Mouse (Mus musculus) spleen, adult 2 months (tissue): ENCODE measurements around the gene Dppa4. TPM values are rescaled to one million over a fixed set of nuclear protein-coding genes. Genes with fewer than 3 reads are reported as not detected.

Experiments used
- DNase-seq, 2 experiments: peaks; one replicate each; pipeline versions ENCODE4 v3.0.0 to v3.0.0-alpha.2; 2012 to 2021; ENCODE audit warnings: low spot score in 2 of 2, low read depth in 1 of 2
- H3K27ac ChIP-seq: fragments of 200-500 bp; 2 replicates; pipeline ENCODE4 v1.5.1; 2012; ENCODE audit warnings: low read length, inconsistent platforms; ENCODE audit not compliant: insufficient read depth
- H3K27me3 ChIP-seq: fragments of 200-500 bp; 2 replicates; pipeline ENCODE4 v1.6.1; 2012; ENCODE audit warnings: mild to moderate bottlenecking, moderate library complexity, low read length, inconsistent platforms; ENCODE audit not compliant: control insufficient read depth, insufficient read depth
- H3K36me3 ChIP-seq: fragments of 200-500 bp; 2 replicates; pipeline ENCODE4 v1.6.1; 2012; ENCODE audit warnings: mild to moderate bottlenecking, low read length, inconsistent platforms; ENCODE audit not compliant: control insufficient read depth, insufficient read depth
- H3K4me1 ChIP-seq: fragments of 200-500 bp; 2 replicates; pipeline ENCODE4 v1.6.1; 2011; ENCODE audit warnings: inconsistent platforms; ENCODE audit not compliant: control insufficient read depth, insufficient read depth, insufficient read length
- H3K4me3 ChIP-seq: fragments of 200-500 bp; 2 replicates; pipeline ENCODE4 v1.5.1; 2011; ENCODE audit warnings: mild to moderate bottlenecking, inconsistent platforms; ENCODE audit not compliant: insufficient read depth, insufficient read length; ENCODE audit errors: extremely low read depth
- CTCF ChIP-seq: fragments of 200-500 bp; IDR thresholded peaks from 2 replicates; pipeline ENCODE4 v1.5.1; 2011; ENCODE audit warnings: mild to moderate bottlenecking, inconsistent platforms; ENCODE audit not compliant: insufficient read depth, insufficient read length, insufficient replicate concordance; ENCODE audit errors: extremely low read depth
- POLR2A ChIP-seq: fragments of 200-500 bp; IDR thresholded peaks from 2 replicates; pipeline ENCODE4 v1.6.1; 2011; ENCODE audit warnings: low read depth, low read length, inconsistent platforms
- WGBS: fragments of 180-500 bp; shearing (Covaris S2); methylation state at CpG from one replicate; pipeline ENCODE4 v1.1.7; 2018; 5-methylcytosine and 5-hydroxymethylcytosine counted together
- polyA plus RNA-seq: library from polyadenylated mRNA; depleted of rRNA; stranded (reverse); fragments of >200 nt; gene quantifications from 2 replicates; pipeline ENCODE4 v1.2.3, GENCODE M21; 2012

Gene Dppa4
- polyA plus RNA-seq, 1 experiment, result not detected

DNA sequence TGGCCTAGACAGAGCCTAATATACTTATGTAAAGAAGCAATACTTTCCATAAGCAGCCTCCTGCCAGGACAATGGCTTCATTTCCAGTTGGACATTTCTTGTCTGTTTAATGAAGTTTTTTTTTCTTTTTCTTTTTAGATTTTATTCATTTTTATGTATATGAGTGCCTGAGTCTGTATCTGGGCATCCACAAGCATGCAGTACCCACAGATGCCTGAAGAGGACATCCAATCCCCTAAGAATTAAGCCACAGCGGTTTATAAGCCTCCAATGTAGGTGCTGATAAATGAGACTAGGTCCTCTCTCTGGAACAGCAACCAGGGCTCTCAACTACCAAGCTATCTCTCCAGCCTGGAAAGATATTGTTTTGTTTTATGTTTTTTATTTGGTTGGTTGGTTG, 20.6 kb upstream of the Dppa4 start:
- no peak for DNase-seq
- no peak for TF ChIP-seq POLR2A
- no peaks in the 10 kb centered on the region for H3K36me3 ChIP-seq
- no peaks in the 10 kb centered on the region for H3K4me1 ChIP-seq
- no peak overlapping the region for H3K27ac ChIP-seq
- WGBS, result 86% methylated on average over 1 of the region's 1 CpGs
- no peak overlapping the region for H3K4me3 ChIP-seq
- no peaks in the 10 kb centered on the region for H3K27me3 ChIP-seq

- WGBS, result 83% methylated on average over 4 of the region's 4 CpGs
These were observed 17.7 kb upstream of the Dppa4 start for GRCm38 (mm10) chr16:48265856-48266255.

DNA sequence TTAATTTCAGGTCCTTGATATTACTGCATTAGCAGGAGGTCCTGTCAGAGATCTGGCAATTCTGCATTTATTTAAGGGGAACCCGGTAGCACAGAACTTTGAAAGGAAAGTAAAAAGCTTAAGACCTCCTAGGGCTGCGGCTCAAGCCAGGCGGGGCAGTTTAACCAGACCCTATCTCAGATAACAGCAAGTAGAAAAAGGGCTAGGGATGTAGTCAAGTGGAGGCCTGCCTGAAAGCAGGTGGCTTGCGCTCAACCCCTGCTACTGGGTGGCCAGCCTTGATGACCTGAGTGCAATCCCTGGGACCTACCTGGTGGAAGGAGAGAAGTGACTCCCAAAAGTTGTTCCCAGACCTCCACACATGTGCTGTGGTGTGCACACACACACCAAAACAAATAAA, 6.6 kb upstream of the Dppa4 start:
- Histone ChIP-seq H3K27ac (no peak overlapping the region), H3K27me3 (no peaks in the 10 kb centered on the region), H3K4me3 (no peak overlapping the region), H3K4me1 (no peaks in the 10 kb centered on the region), H3K36me3 (no peaks in the 10 kb centered on the region)
- 90% methylated on average over 4 of the region's 4 CpGs for WGBS
- DNase-seq, result no peak
- no peak for TF ChIP-seq CTCF

More at GRCm38 (mm10) chr16:48265856-48266255, 17.7 kb upstream of the Dppa4 start:
- no peak for DNase-seq
- Histone ChIP-seq H3K36me3 (no peaks in the 10 kb centered on the region), H3K4me3 (no peak overlapping the region), H3K27ac (no peak overlapping the region), H3K4me1 (no peaks in the 10 kb centered on the region), H3K27me3 (no peaks in the 10 kb centered on the region)
- no peak for TF ChIP-seq CTCF
- TF ChIP-seq POLR2A, result no peak

DNA sequence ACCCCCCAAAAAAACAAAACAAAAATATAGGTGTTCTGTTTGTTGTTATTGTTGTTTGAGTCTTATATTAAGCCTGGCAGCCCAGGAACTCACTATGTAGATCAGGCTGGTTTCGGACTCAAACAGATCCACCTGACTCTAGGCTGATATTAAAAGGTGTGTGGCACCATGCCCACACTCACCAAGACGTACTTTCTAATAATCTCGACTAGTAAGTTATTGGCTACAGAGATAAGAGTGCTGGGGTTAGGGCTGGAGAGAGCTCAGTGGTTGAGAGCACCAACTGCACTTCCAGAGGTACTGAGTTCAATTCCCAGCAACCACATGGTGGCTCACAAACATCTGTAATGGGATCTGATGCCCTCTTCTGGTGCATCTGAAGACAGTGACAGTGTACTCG, 2.6 kb upstream of the Dppa4 start:
- TF ChIP-seq POLR2A (no peak), CTCF (no peak)
- WGBS, result 88% methylated on average over 4 of the region's 4 CpGs

DNA sequence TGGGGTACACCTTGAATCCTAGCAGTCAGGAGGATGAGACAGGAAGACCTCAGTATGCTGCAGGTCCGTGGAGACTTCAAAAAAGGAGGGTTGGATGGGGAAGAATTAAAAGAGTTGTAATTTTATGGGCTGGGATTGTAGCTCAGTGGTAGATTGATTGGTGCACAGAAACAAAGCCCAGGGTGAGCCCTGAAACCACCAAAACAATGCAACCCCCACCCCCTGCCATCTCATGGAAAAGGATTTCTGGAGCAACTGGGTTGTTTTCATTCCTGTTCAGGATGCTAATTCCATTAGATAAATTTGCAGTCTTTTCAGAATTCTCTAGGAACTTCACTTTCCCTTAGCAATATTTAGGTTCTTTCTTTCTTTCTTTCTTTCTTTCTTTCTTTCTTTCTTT, 732 bp upstream of the Dppa4 start:
- no peaks in the 10 kb centered on the region for H3K27me3 ChIP-seq
- DNase-seq, result no peak
- no peaks in the 10 kb centered on the region for H3K4me1 ChIP-seq
- H3K27ac ChIP-seq, result no peak overlapping the region
- no peak overlapping the region for H3K4me3 ChIP-seq
- H3K36me3 ChIP-seq, result no peaks in the 10 kb centered on the region
- 76% methylated on average over 1 of the region's 1 CpGs for WGBS
- TF ChIP-seq POLR2A (no peak), CTCF (no peak)

More for the DNA sequence above, 2.6 kb upstream of the Dppa4 start:
- Histone ChIP-seq H3K36me3 (no peaks in the 10 kb centered on the region), H3K4me1 (no peaks in the 10 kb centered on the region), H3K27ac (no peak overlapping the region), H3K4me3 (no peak overlapping the region), H3K27me3 (no peaks in the 10 kb centered on the region)
- DNase-seq, result no peak

DNA sequence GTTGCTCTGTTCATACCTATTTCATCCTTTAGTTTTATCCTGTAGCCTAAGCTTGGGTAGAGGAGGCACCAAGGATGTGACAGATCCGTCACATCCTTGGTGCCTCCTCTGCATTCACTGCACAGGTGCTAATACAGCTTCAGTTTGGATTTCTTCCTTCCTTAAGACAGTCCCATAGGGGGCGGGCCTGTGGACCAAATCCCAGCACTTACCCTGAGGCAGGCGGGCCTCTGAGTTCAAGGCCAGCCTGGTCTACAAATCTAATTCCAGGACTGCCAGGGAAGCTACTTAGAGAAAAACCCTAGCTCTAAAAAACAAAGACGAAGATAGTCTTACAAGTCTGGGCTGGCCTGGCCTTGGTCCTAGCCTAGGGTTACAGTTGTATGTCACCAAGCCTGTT, 2.0 kb downstream of the Dppa4 start:
- TF ChIP-seq POLR2A (no peak), CTCF (no peak)
- Histone ChIP-seq H3K4me1 (no peaks in the 10 kb centered on the region), H3K4me3 (no peak overlapping the region), H3K27me3 (no peaks in the 10 kb centered on the region), H3K27ac (no peak overlapping the region), H3K36me3 (no peaks in the 10 kb centered on the region)
- WGBS, result 92% methylated on average over 4 of the region's 4 CpGs
- DNase-seq, result no peak

DNA sequence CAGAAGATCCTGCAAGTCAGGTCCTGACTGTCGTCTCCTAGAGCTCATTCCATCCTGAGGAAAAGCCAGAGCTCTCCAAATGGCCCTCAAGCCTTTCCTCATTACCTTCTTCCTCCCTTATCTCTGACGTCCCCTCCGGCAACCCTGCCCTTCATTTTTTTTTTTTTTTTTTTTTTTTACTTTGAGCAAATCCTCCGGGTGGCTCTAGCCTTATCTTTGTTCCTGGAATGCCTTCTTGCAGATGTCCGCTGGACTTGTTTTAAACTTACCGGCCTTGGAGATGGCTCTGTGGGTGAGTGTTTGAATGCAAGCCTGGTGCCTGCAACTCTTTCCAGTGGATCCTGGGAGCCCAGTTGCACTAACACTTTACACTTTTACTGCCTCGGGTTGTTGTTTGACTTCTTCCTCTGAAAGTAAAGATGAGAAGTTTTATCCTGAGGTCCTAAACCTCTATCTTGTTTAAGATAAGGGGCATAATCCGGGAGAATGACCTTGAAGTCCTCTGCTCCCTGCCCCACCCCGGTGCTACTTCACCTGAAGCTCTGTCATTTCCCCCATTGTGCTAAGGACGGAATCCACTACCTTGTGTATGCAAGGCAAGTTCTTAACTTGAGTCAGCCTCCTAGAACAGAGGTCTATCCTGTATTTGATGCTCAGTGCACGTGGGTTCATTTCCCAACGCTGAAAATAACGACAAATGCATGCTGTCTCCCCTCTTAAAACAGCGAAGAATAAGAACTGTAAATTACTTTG, 14.0 kb downstream of the Dppa4 start:
- Histone ChIP-seq H3K27ac (no peak overlapping the region), H3K4me1 (no peaks in the 10 kb centered on the region), H3K27me3 (no peaks in the 10 kb centered on the region), H3K36me3 (no peaks in the 10 kb centered on the region), H3K4me3 (no peak overlapping the region)
- TF ChIP-seq CTCF (no peak), POLR2A (no peak)
- no peak for DNase-seq
- 67% methylated on average over 14 of the region's 14 CpGs for WGBS
